Mouse (Mus musculus) effector memory CD4-positive, alpha-beta T cell, adult 5 months (primary cell): ENCODE data around the gene Lrrc30. TPM values are rescaled to one million over a fixed set of nuclear protein-coding genes. Genes with fewer than 3 reads are reported as not detected.

Experiments used
- polyA plus RNA-seq: library from polyadenylated mRNA; unstranded; fragments of 100-300 nt; shearing (Covaris generic); gene quantifications from one replicate; pipeline ENCODE4 v1.2.1, GENCODE M21; 2017

The Lrrc30 gene
- polyA plus RNA-seq, result not detected

DNA sequence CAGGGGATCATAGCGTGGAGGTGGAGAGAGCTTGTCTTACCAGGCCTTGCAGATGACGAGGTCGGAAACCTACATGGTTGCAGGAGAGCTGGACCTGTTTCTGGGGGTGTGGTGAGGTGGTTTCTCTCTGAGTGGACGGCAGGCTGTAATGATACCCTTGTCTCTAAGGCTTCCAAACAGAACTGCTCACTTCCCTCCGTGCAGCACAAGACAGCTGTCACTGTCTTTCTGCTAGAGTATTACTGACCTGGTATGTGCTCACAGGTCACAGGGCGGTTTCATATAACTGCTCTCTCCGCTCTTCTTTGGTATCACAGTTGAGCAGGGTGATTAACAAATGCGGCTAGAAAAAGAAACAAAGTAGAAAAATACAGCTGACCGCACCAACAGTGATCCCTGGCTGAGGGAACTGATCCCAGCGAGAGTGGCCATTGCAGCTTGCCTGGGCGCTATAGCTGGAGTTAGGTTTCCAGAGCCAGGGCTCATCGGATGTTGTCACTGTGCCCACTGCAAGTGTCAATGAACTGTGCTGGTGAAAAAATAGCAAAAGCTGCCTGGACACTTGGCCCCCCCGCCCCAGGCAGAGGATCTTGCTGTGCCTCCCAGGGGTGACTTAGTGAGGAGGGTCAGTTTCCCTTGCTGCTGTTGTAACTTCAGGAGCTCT lies at the start of gene Lrrc30:
Gene Lrrc30, minus strand, starts transcription at position 48 of the 664 bp plus-strand sequence.

Other genes starting within 250 kb of the Lrrc30 start
- gene Lama1, start 64.5 kb upstream of the Lrrc30 start, polyA plus RNA-seq, result not detected